Mouse (Mus musculus) limb, embryonic 14.5 days (tissue): Measurements from ENCODE around the gene Olfr1386. TPM values are rescaled to one million over a fixed set of nuclear protein-coding genes. Genes with fewer than 3 reads are reported as not detected.
"Not testable (repeated sequence)": the region's sequence is repeated elsewhere in the genome, so short reads cannot be mapped to it uniquely, and the experiment has no call there.

ENCODE experiments used
- ATAC-seq: fragments of 200-750 bp; cut with Nextera tagmentation; 2 replicates; pipeline ENCODE4 v1.8.0; 2017; ENCODE audit warnings: low read depth, moderate number of reproducible peaks, moderate TSS enrichment; ENCODE audit not compliant: low FRiP score
- DNase-seq: peaks from one replicate; pipeline ENCODE4 v3.0.0-alpha.2; 2015; ENCODE audit warnings: low spot score
- H3K27ac ChIP-seq: fragments of 300-500 bp; sonication (generic); replicated peaks from 2 replicates; pipeline ENCODE4 v1.5.1; 2014; ENCODE audit warnings: low read depth, mild to moderate bottlenecking, low read length, moderate library complexity, mixed read lengths
- H3K27me3 ChIP-seq: fragments of 300-500 bp; sonication (generic); 2 replicates; pipeline ENCODE4 v1.6.1; 2014; ENCODE audit warnings: low read length, mixed read lengths; ENCODE audit not compliant: control insufficient read depth, insufficient read depth
- H3K36me3 ChIP-seq: fragments of 300-500 bp; sonication (generic); 2 replicates; pipeline ENCODE4 v1.6.1; 2014; ENCODE audit warnings: mild to moderate bottlenecking, low read length, moderate library complexity, mixed read lengths; ENCODE audit not compliant: control insufficient read depth, insufficient read depth
- H3K4me1 ChIP-seq: fragments of 300-500 bp; sonication (generic); 2 replicates; pipeline ENCODE4 v1.6.1; 2014; ENCODE audit warnings: antibody characterized with exemption, low read length, mixed read lengths; ENCODE audit not compliant: control insufficient read depth, insufficient read depth
- H3K4me2 ChIP-seq: fragments of 300-500 bp; sonication (generic); replicated peaks from 2 replicates; pipeline ENCODE4 v1.6.1; 2014; ENCODE audit warnings: low read depth, mild to moderate bottlenecking, low read length, moderate library complexity; ENCODE audit not compliant: severe bottlenecking
- H3K4me3 ChIP-seq: fragments of 300-500 bp; sonication (generic); replicated peaks from 2 replicates; pipeline ENCODE4 v1.5.1; 2014; ENCODE audit warnings: low read length
- H3K9ac ChIP-seq: fragments of 300-500 bp; sonication (generic); 2 replicates; pipeline ENCODE4 v1.6.1; 2014; ENCODE audit warnings: mild to moderate bottlenecking, low read depth, low read length, moderate library complexity; ENCODE audit not compliant: severe bottlenecking
- H3K9me3 ChIP-seq: fragments of 300-500 bp; sonication (generic); 2 replicates; pipeline ENCODE4 v1.6.1; 2016; ENCODE audit warnings: low read length; ENCODE audit not compliant: control insufficient read depth
- POLR2A ChIP-seq: fragments of 200-500 bp; IDR thresholded peaks from 2 replicates; pipeline ENCODE4 v1.8.0; 2012; ENCODE audit warnings: inconsistent platforms, mild to moderate bottlenecking, moderate library complexity, borderline replicate concordance; ENCODE audit not compliant: insufficient read depth, insufficient read length; ENCODE audit errors: extremely low read depth
- WGBS: fragments of 180-500 bp; shearing (Covaris S2); extraction: QIAGEN DNeasy Blood & Tissue Kit; methylation state at CpG from one replicate; pipeline ENCODE4 v1.1.7; 2014; 5-methylcytosine and 5-hydroxymethylcytosine counted together
- polyA plus RNA-seq, 2 experiments: library from polyadenylated mRNA; depleted of rRNA in 1 of 2; stranded (reverse) in 1 of 2; unstranded in 1 of 2; fragments of >200 nt; fragmentation: Nextera tagmentation in 1 of 2; extraction: Ambion mirVana in 1 of 2; gene quantifications; 2 replicates each; pipeline versions ENCODE4 v1.2.1 to v1.2.3; 2012 to 2014

The Olfr1386 gene
- polyA plus RNA-seq, 2 experiments, result not detected

GRCm38 (mm10) chr11:49455043-49455442 is 9.8 kb upstream of the Olfr1386 start, which contains the start of gene Olfr1387:
TSS of gene Olfr1387 (plus strand) at chr11:49455343.
- TF ChIP-seq POLR2A, result no peak
- 79% methylated on average over 1 of the region's 1 CpGs for WGBS
- H3K27me3 ChIP-seq, result no peaks in the 10 kb centered on the region

GRCm38 (mm10) chr11:49485973-49486372 is 21.1 kb downstream of the Olfr1386 start:
- ATAC-seq, result no peak

More at GRCm38 (mm10) chr11:49455043-49455442, 9.8 kb upstream of the Olfr1386 start, which contains the start of gene Olfr1387:
- no peak within 1 kb of the TSS for H3K4me2 ChIP-seq
- no peaks in the 10 kb centered on the region for H3K4me1 ChIP-seq
- H3K9ac ChIP-seq, result no peak within 1 kb of the TSS
- DNase-seq, result no peak
- no peak within 1 kb of the TSS for H3K4me3 ChIP-seq
- no peaks in the 10 kb centered on the region for H3K36me3 ChIP-seq
- H3K9me3 ChIP-seq, result no peaks in the 10 kb centered on the region
- no peak within 1 kb of the TSS for H3K27ac ChIP-seq
- ATAC-seq, result no peak

GRCm38 (mm10) chr11:49488770-49489169 is 23.9 kb downstream of the Olfr1386 start, which contains the start of gene Olfr1385:
TSS of gene Olfr1385 (plus strand) at chr11:49489070.
- H3K4me2 ChIP-seq, H3K9me3 ChIP-seq, H3K27ac ChIP-seq, H3K27me3 ChIP-seq, H3K4me3 ChIP-seq, ATAC-seq, DNase-seq, H3K36me3 ChIP-seq, H3K9ac ChIP-seq, H3K4me1 ChIP-seq: not testable (repeated sequence)
- 90% methylated on average over 1 of the region's 1 CpGs for WGBS

More at GRCm38 (mm10) chr11:49485973-49486372, 21.1 kb downstream of the Olfr1386 start:
- Histone ChIP-seq H3K4me1 (no peaks in the 10 kb centered on the region), H3K9ac (no peak overlapping the region), H3K36me3 (no peaks in the 10 kb centered on the region), H3K9me3 (no peaks in the 10 kb centered on the region), H3K4me3 (no peak overlapping the region), H3K27me3 (no peaks in the 10 kb centered on the region), H3K27ac (no peak overlapping the region), H3K4me2 (no peak overlapping the region)
- WGBS, result 32% methylated on average over 4 of the region's 4 CpGs
- DNase-seq, result no peak
- no peak for TF ChIP-seq POLR2A

- H3K9me3 ChIP-seq, result no peaks in the 10 kb centered on the region
- H3K4me1 ChIP-seq, result no peaks in the 10 kb centered on the region
- H3K27me3 ChIP-seq, result no peaks in the 10 kb centered on the region
- no peaks in the 10 kb centered on the region for H3K36me3 ChIP-seq
- no peak for TF ChIP-seq POLR2A
- H3K9ac ChIP-seq, result no peak overlapping the region
- H3K4me2 ChIP-seq, result no peak overlapping the region
- WGBS, result 66% methylated on average over 5 of the region's 5 CpGs
- no peak overlapping the region for H3K4me3 ChIP-seq
- no peak overlapping the region for H3K27ac ChIP-seq
- DNase-seq, result no peak
- ATAC-seq, result no peak
These were observed 53.2 kb downstream of the Olfr1386 start for GRCm38 (mm10) chr11:49518086-49518485.

GRCm38 (mm10) chr11:49519348-49519747 is 54.5 kb downstream of the Olfr1386 start, which contains the start of gene Olfr1383:
TSS of gene Olfr1383 (plus strand) at chr11:49519648.
- Histone ChIP-seq H3K27me3 (no peaks in the 10 kb centered on the region), H3K36me3 (no peaks in the 10 kb centered on the region), H3K4me3 (no peak within 1 kb of the TSS), H3K9me3 (no peaks in the 10 kb centered on the region), H3K27ac (no peak within 1 kb of the TSS), H3K4me2 (no peak within 1 kb of the TSS), H3K9ac (no peak within 1 kb of the TSS), H3K4me1 (no peaks in the 10 kb centered on the region)
- TF ChIP-seq POLR2A, result no peak
- ATAC-seq (no peak), DNase-seq (no peak)

Other genes starting within 250 kb of the Olfr1386 start
- gene Mgat1, start 220.9 kb upstream of the Olfr1386 start, polyA plus RNA-seq (2012; rRNA removed), result 83.7 and 117 TPM in 2 replicates
- gene Mgat1, start 220.9 kb upstream of the Olfr1386 start, polyA plus RNA-seq (2014; fragmentation: Nextera tagmentation; extraction: Ambion mirVana), result 64.7 and 68.0 TPM in 2 replicates
- gene Olfr1393, start 186.7 kb upstream of the Olfr1386 start, polyA plus RNA-seq (2012; rRNA removed), result 0.09 and 0.26 TPM in 2 replicates
- not detected in 2 replicates for gene Olfr1393, start 186.7 kb upstream of the Olfr1386 start, polyA plus RNA-seq (2014; fragmentation: Nextera tagmentation; extraction: Ambion mirVana)
- gene Olfr1392, start 179.8 kb upstream of the Olfr1386 start, polyA plus RNA-seq (2012; rRNA removed), result 0.15 and 0.18 TPM in 2 replicates
- gene Olfr1392, start 179.8 kb upstream of the Olfr1386 start, polyA plus RNA-seq (2014; fragmentation: Nextera tagmentation; extraction: Ambion mirVana), result 0.06 TPM in 1 of 2 replicates, not detected in the other
- gene Olfr10, start 160.3 kb upstream of the Olfr1386 start, polyA plus RNA-seq (2012; rRNA removed), result not detected in 2 replicates
- not detected in 2 replicates for gene Olfr10, start 160.3 kb upstream of the Olfr1386 start, polyA plus RNA-seq (2014; fragmentation: Nextera tagmentation; extraction: Ambion mirVana)
- not detected in 2 replicates for gene Olfr1391, start 142.3 kb upstream of the Olfr1386 start, polyA plus RNA-seq (2012; rRNA removed)
- not detected in 2 replicates for gene Olfr1391, start 142.3 kb upstream of the Olfr1386 start, polyA plus RNA-seq (2014; fragmentation: Nextera tagmentation; extraction: Ambion mirVana)
- gene Olfr1390, start 129.9 kb upstream of the Olfr1386 start, polyA plus RNA-seq (2012; rRNA removed), result not detected in 2 replicates
- gene Olfr1390, start 129.9 kb upstream of the Olfr1386 start, polyA plus RNA-seq (2014; fragmentation: Nextera tagmentation; extraction: Ambion mirVana), result not detected in 2 replicates
- gene Olfr1389, start 42.0 kb upstream of the Olfr1386 start, polyA plus RNA-seq (2012; rRNA removed), result not detected in 2 replicates
- not detected in 2 replicates for gene Olfr1389, start 42.0 kb upstream of the Olfr1386 start, polyA plus RNA-seq (2014; fragmentation: Nextera tagmentation; extraction: Ambion mirVana)
- 0.11 and 0.19 TPM in 2 replicates for gene Olfr1388, start 28.4 kb upstream of the Olfr1386 start, polyA plus RNA-seq (2012; rRNA removed)
- gene Olfr1388, start 28.4 kb upstream of the Olfr1386 start, polyA plus RNA-seq (2014; fragmentation: Nextera tagmentation; extraction: Ambion mirVana), result 0.06 and 0.15 TPM in 2 replicates
- not detected in 2 replicates for gene Olfr1387, start 9.7 kb upstream of the Olfr1386 start, polyA plus RNA-seq (2012; rRNA removed)
- gene Olfr1387, start 9.7 kb upstream of the Olfr1386 start, polyA plus RNA-seq (2014; fragmentation: Nextera tagmentation; extraction: Ambion mirVana), result not detected in 2 replicates
- not detected in 2 replicates for gene Olfr1385, start 24.0 kb downstream of the Olfr1386 start, polyA plus RNA-seq (2012; rRNA removed)
- gene Olfr1385, start 24.0 kb downstream of the Olfr1386 start, polyA plus RNA-seq (2014; fragmentation: Nextera tagmentation; extraction: Ambion mirVana), result not detected in 2 replicates
- not detected in 2 replicates for gene Olfr1384, start 41.7 kb downstream of the Olfr1386 start, polyA plus RNA-seq (2012; rRNA removed)
- not detected in 2 replicates for gene Olfr1384, start 41.7 kb downstream of the Olfr1386 start, polyA plus RNA-seq (2014; fragmentation: Nextera tagmentation; extraction: Ambion mirVana)
- gene Olfr1383, start 54.6 kb downstream of the Olfr1386 start, polyA plus RNA-seq (2012; rRNA removed), result not detected in 2 replicates
- gene Olfr1383, start 54.6 kb downstream of the Olfr1386 start, polyA plus RNA-seq (2014; fragmentation: Nextera tagmentation; extraction: Ambion mirVana), result not detected in 2 replicates
- not detected in 2 replicates for gene Olfr1382, start 63.2 kb downstream of the Olfr1386 start, polyA plus RNA-seq (2012; rRNA removed)
- not detected in 2 replicates for gene Olfr1382, start 63.2 kb downstream of the Olfr1386 start, polyA plus RNA-seq (2014; fragmentation: Nextera tagmentation; extraction: Ambion mirVana)
- not detected in 2 replicates for gene Olfr1381, start 78.4 kb downstream of the Olfr1386 start, polyA plus RNA-seq (2012; rRNA removed)
- not detected in 2 replicates for gene Olfr1381, start 78.4 kb downstream of the Olfr1386 start, polyA plus RNA-seq (2014; fragmentation: Nextera tagmentation; extraction: Ambion mirVana)
- not detected in 2 replicates for gene Olfr1380, start 91.8 kb downstream of the Olfr1386 start, polyA plus RNA-seq (2012; rRNA removed)
- not detected in 2 replicates for gene Olfr1380, start 91.8 kb downstream of the Olfr1386 start, polyA plus RNA-seq (2014; fragmentation: Nextera tagmentation; extraction: Ambion mirVana)
- gene Flt4, start 144.2 kb downstream of the Olfr1386 start, polyA plus RNA-seq (2012; rRNA removed), result 7.1 and 8.6 TPM in 2 replicates
- 6.8 and 7.3 TPM in 2 replicates for gene Flt4, start 144.2 kb downstream of the Olfr1386 start, polyA plus RNA-seq (2014; fragmentation: Nextera tagmentation; extraction: Ambion mirVana)
- not detected in 2 replicates for gene Scgb3a1, start 198.6 kb downstream of the Olfr1386 start, polyA plus RNA-seq (2012; rRNA removed)
- not detected in 2 replicates for gene Scgb3a1, start 198.6 kb downstream of the Olfr1386 start, polyA plus RNA-seq (2014; fragmentation: Nextera tagmentation; extraction: Ambion mirVana)
- 65.2 and 68.1 TPM in 2 replicates for gene Cnot6, start 247.7 kb downstream of the Olfr1386 start, polyA plus RNA-seq (2012; rRNA removed)
- 57.0 and 59.7 TPM in 2 replicates for gene Cnot6, start 247.7 kb downstream of the Olfr1386 start, polyA plus RNA-seq (2014; fragmentation: Nextera tagmentation; extraction: Ambion mirVana)